Mouse (Mus musculus) megakaryocyte, embryonic 14.5 days (primary cell): Measurements from ENCODE around the gene Eif4b. TPM values are rescaled to one million over a fixed set of nuclear protein-coding genes. Genes with fewer than 3 reads are reported as not detected.
A peak's percentile ranks its signal among the peaks of the same experiment; 100 is the strongest.
"Not testable (repeated sequence)": the region's sequence is repeated elsewhere in the genome, so short reads cannot be mapped to it uniquely, and the experiment has no call there.

Experiments used
- H3K27me3 ChIP-seq: replicated peaks from 2 replicates; pipeline ENCODE3; 2012; ENCODE audit warnings: inconsistent platforms
- H3K36me3 ChIP-seq: replicated peaks from 2 replicates; pipeline ENCODE3; 2012; ENCODE audit warnings: low read length, inconsistent platforms, mixed read lengths
- H3K4me1 ChIP-seq: 2 replicates; pipeline ENCODE4 v1.6.1; 2012; ENCODE audit warnings: inconsistent platforms
- H3K4me3 ChIP-seq: replicated peaks from 2 replicates; pipeline ENCODE3; 2012; ENCODE audit warnings: moderate library complexity, mild to moderate bottlenecking, inconsistent platforms
- H3K9me3 ChIP-seq: 2 replicates; pipeline ENCODE4 v1.6.1; 2012; ENCODE audit warnings: inconsistent platforms
- FLI1 ChIP-seq: IDR thresholded peaks from 2 replicates; pipeline ENCODE4 v1.6.1; 2012; ENCODE audit warnings: low read length, inconsistent platforms, mixed read lengths
- GATA1 ChIP-seq: IDR thresholded peaks from 3 replicates; pipeline ENCODE4 v1.6.1; 2012; ENCODE audit warnings: mixed read lengths, low read length, inconsistent platforms, borderline replicate concordance
- polyA plus RNA-seq: library from polyadenylated mRNA; stranded (reverse); fragments of >175 nt; gene quantifications from 2 replicates; pipeline ENCODE4 v1.2.3, GENCODE M21; 2012; ENCODE audit warnings: low replicate concordance; ENCODE audit not compliant: insufficient read depth

Eif4b gene
- polyA plus RNA-seq, 1 experiment = 102 TPM

GRCm38 (mm10) chr15:102074876-102075585 is 1.5 kb downstream of the Eif4b start:
- H3K4me3 ChIP-seq = peak overlapping the region; percentile 97
- H3K27me3 ChIP-seq = no peaks in the 10 kb centered on the region
- TF ChIP-seq FLI1 = no peak
- TF ChIP-seq GATA1 = no peak
- H3K9me3 ChIP-seq = no peaks in the 10 kb centered on the region
- H3K36me3 ChIP-seq = peaks cover 12% of the 10 kb centered on the region
- H3K4me1 ChIP-seq = peaks cover 70% of the 10 kb centered on the region

DNA sequence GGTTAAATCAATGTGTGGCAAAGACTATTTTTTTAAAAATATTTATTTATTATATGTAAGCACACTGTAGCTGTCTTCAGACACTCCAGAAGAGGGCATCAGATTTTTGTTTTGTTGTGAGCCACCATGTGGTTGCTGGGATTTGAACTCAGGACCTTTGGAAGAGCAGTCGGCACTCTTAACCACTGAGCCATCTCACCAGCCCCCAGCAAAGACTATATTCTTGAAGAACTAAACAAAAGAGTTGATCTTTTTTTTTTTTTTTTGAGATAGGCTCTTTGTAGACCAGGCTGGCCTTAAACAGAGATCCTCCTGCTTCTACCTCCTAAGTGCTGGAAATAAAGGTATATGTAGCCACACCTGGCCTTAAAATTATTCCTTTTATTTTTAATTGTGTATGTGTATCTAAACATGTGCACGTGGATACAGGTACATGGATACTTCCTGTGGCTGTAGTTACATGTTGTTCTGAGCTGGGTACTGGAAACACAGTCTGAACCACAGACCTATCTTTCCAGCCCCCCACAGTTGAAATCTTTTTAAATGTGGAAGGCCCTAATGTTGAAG is 3.6 kb downstream of the Eif4b start:
- H3K4me3 ChIP-seq = no peak overlapping the region
- no peaks in the 10 kb centered on the region for H3K27me3 ChIP-seq
- TF ChIP-seq FLI1 (no peak), GATA1 (no peak)
- H3K9me3 ChIP-seq = no peaks in the 10 kb centered on the region
- H3K4me1 ChIP-seq = peaks cover 55% of the 10 kb centered on the region
- H3K36me3 ChIP-seq = peaks cover 29% of the 10 kb centered on the region

DNA sequence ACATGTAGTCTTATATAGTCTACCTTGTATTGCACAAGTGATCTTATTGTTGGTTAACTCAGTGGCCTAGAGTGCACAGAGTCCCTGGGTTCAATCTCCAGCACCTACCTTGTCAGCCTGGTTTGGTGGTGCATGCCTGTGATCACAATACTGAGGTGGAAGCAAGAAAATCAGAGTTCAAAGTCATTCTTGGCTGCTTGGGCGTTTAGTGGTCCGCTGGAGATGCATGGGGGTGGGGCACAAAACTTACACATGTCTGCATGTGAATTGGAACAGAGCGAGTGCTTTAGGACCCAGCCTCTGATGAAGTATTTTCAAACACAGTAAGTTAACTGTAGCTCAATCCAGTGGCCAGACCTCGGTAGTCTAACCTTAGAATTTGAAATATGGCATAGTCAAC is 5.6 kb downstream of the Eif4b start:
- peaks cover 46% of the 10 kb centered on the region for H3K4me1 ChIP-seq

GRCm38 (mm10) chr15:102079924-102080323 is 6.4 kb downstream of the Eif4b start:
- H3K4me1 ChIP-seq = peaks cover 42% of the 10 kb centered on the region
- H3K9me3 ChIP-seq, H3K27me3 ChIP-seq, H3K4me3 ChIP-seq: not testable (repeated sequence)
- H3K36me3 ChIP-seq = peaks cover 56% of the 10 kb centered on the region

More for the DNA sequence above, 5.6 kb downstream of the Eif4b start:
- no peak for TF ChIP-seq FLI1
- no peak for TF ChIP-seq GATA1
- peaks cover 49% of the 10 kb centered on the region for H3K36me3 ChIP-seq
- no peak overlapping the region for H3K4me3 ChIP-seq
- H3K9me3 ChIP-seq = no peaks in the 10 kb centered on the region
- H3K27me3 ChIP-seq = no peaks in the 10 kb centered on the region

DNA sequence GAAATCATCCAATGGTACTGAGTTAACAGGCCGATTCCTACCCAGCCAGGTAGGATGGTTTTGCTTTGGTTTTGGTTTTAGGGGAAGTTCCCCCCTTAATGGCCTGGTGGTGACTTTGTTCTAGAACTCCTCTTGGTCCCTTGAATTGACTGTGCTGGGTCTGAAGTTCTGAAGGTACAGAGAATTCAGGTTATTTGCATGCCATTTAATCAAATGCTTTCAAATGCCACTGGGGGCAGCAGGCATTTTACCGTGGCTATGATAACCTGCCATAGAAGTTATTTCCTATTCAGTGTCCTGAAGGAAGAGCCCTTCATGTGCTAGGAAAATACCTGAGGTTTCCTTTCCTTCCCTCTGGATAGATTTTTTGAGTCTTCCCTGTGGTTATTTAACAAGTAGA is 6.9 kb downstream of the Eif4b start:
- no peak for TF ChIP-seq FLI1
- TF ChIP-seq GATA1 = no peak
- H3K4me1 ChIP-seq = peaks cover 38% of the 10 kb centered on the region
- no peaks in the 10 kb centered on the region for H3K27me3 ChIP-seq
- H3K4me3 ChIP-seq = no peak overlapping the region
- H3K9me3 ChIP-seq = no peaks in the 10 kb centered on the region
- peaks cover 61% of the 10 kb centered on the region for H3K36me3 ChIP-seq

- TF ChIP-seq GATA1 (no peak), FLI1 (no peak)
- Histone ChIP-seq H3K27me3 (no peaks in the 10 kb centered on the region), H3K9me3 (no peaks in the 10 kb centered on the region), H3K4me1 (peaks cover 24% of the 10 kb centered on the region), H3K36me3 (peaks cover 76% of the 10 kb centered on the region), H3K4me3 (no peak overlapping the region)
Measured at GRCm38 (mm10) chr15:102082148-102082547, 8.6 kb downstream of the Eif4b start.

- no peaks in the 10 kb centered on the region for H3K27me3 ChIP-seq
- H3K36me3 ChIP-seq = peaks cover 85% of the 10 kb centered on the region
- H3K9me3 ChIP-seq = no peaks in the 10 kb centered on the region
- TF ChIP-seq GATA1 = no peak
- no peak for TF ChIP-seq FLI1
- H3K4me3 ChIP-seq = no peak overlapping the region
- peaks cover 21% of the 10 kb centered on the region for H3K4me1 ChIP-seq
Measured at GRCm38 (mm10) chr15:102083028-102083427, 9.5 kb downstream of the Eif4b start.

DNA sequence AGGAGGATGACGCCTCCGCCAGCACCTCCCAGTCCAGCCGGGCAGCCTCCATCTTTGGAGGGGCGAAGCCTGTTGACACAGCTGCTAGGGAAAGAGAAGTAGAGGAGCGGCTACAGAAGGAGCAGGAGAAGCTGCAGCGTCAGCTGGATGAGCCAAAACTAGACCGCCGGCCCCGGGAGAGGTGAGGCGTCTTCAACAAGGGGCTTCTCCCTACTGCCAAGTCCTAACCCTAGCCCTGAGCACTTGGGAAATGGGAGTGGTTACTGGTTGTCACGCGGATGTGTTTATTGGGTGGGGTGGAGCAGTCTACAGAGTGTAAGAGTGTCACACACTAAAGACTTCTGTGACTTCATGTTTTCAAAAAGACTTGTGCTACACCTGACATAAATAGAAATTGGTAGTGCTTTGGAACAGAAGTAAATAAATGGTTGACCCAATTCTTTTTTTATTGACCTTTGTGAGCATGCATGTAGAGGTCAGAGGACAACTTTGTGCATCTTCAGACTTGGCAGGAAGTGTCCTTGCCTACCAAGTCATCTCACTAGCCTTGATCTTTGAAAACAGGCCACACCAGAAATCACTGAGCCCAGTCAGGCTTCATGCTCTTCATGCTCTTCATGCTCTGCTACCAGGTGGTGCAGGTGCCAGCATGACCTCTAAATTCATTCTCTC is 16.5 kb downstream of the Eif4b start:
- peaks cover 41% of the 10 kb centered on the region for H3K4me1 ChIP-seq
- H3K9me3 ChIP-seq = no peaks in the 10 kb centered on the region
- H3K27me3 ChIP-seq = no peaks in the 10 kb centered on the region
- H3K36me3 ChIP-seq = peaks cover 100% of the 10 kb centered on the region
- no peak overlapping the region for H3K4me3 ChIP-seq
- TF ChIP-seq FLI1 (no peak), GATA1 (no peak)

GRCm38 (mm10) chr15:102091063-102091679 is 17.6 kb downstream of the Eif4b start:
- Histone ChIP-seq H3K4me3 (no peak overlapping the region), H3K9me3 (no peaks in the 10 kb centered on the region), H3K36me3 (peaks cover 100% of the 10 kb centered on the region), H3K27me3 (no peaks in the 10 kb centered on the region), H3K4me1 (peaks cover 48% of the 10 kb centered on the region)
- TF ChIP-seq FLI1 (no peak), GATA1 (no peak)

- H3K4me3 ChIP-seq = no peak overlapping the region
- no peaks in the 10 kb centered on the region for H3K27me3 ChIP-seq
- H3K9me3 ChIP-seq = no peaks in the 10 kb centered on the region
- peaks cover 54% of the 10 kb centered on the region for H3K4me1 ChIP-seq
- H3K36me3 ChIP-seq = peaks cover 99% of the 10 kb centered on the region
- TF ChIP-seq FLI1 = no peak
- no peak for TF ChIP-seq GATA1
Measured at GRCm38 (mm10) chr15:102091688-102092087, 18.1 kb downstream of the Eif4b start.
